Mouse (Mus musculus) forebrain, embryonic 11.5 days (tissue): ENCODE results near the gene Alk. TPM values are rescaled to one million over a fixed set of nuclear protein-coding genes. Genes with fewer than 3 reads are reported as not detected.

Experiments
- ATAC-seq: fragments of 200-750 bp; cut with Nextera tagmentation; replicated peaks from 2 replicates; pipeline ENCODE4 v1.8.0; 2017; ENCODE audit warnings: moderate TSS enrichment; ENCODE audit not compliant: low FRiP score
- DNase-seq: peaks from one replicate; pipeline ENCODE4 v3.0.0-alpha.2; 2017; ENCODE audit warnings: low spot score
- H3K27ac ChIP-seq: fragments of 300-500 bp; sonication (generic); 2 replicates; pipeline ENCODE4 v1.5.1; 2014; ENCODE audit warnings: low read depth, low read length
- H3K27me3 ChIP-seq: fragments of 300-500 bp; sonication (generic); 2 replicates; pipeline ENCODE4 v1.6.1; 2014; ENCODE audit warnings: mild to moderate bottlenecking, low read length, mixed read lengths; ENCODE audit not compliant: control insufficient read depth, insufficient read depth
- H3K36me3 ChIP-seq: fragments of 300-500 bp; sonication (generic); 2 replicates; pipeline ENCODE4 v1.6.1; 2014; ENCODE audit warnings: mild to moderate bottlenecking, low read length, moderate library complexity, mixed read lengths; ENCODE audit not compliant: control insufficient read depth, insufficient read depth
- H3K4me1 ChIP-seq: fragments of 300-500 bp; sonication (generic); replicated peaks from 2 replicates; pipeline ENCODE4 v1.6.1; 2014; ENCODE audit warnings: low read length, mixed read lengths; ENCODE audit not compliant: control insufficient read depth, insufficient read depth
- H3K4me2 ChIP-seq: fragments of 300-500 bp; sonication (generic); 2 replicates; pipeline ENCODE4 v1.6.1; 2014; ENCODE audit warnings: low read depth, mild to moderate bottlenecking, low read length, moderate library complexity, mixed read lengths; ENCODE audit not compliant: severe bottlenecking
- H3K4me3 ChIP-seq: fragments of 300-500 bp; sonication (generic); 2 replicates; pipeline ENCODE4 v1.5.1; 2014; ENCODE audit warnings: low read depth, low read length
- H3K9ac ChIP-seq: fragments of 300-500 bp; sonication (generic); 2 replicates; pipeline ENCODE4 v1.6.1; 2014; ENCODE audit warnings: low read length
- H3K9me3 ChIP-seq: fragments of 300-500 bp; sonication (generic); 2 replicates; pipeline ENCODE4 v1.6.1; 2016; ENCODE audit warnings: low read length, mixed read lengths; ENCODE audit not compliant: control insufficient read depth
- WGBS: fragments of 180-500 bp; shearing (Covaris S2); extraction: QIAGEN DNeasy Blood & Tissue Kit; methylation state at CpG from one replicate; pipeline ENCODE4 v1.1.7; 2014; 5-methylcytosine and 5-hydroxymethylcytosine counted together
- polyA plus RNA-seq: library from polyadenylated mRNA; unstranded; fragments of >200 nt; fragmentation: Nextera tagmentation; extraction: Ambion mirVana; gene quantifications from 2 replicates; pipeline ENCODE4 v1.2.1, GENCODE M21; 2014

Alk gene
- polyA plus RNA-seq, 1 experiment from 2014 or later, result 0.15 TPM

DNA sequence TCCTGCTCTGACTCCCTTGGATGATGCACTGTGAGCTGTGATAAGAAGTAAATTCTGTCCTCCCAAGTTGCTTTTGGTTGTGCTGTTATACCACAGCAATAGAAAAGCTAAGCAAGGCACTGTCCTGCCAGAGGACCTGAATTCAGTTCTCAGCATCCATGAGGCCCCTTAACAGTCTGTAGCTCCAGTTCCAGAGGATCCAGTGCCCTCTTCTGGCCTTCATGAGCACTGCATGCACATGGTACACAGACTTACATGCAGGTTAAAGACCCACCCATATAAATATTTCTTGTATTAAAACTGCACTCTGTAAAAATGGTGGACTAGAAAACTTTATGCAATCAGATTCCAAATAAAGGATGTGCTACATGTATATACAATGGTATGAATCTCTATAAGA is 326.1 kb downstream of the Alk start:
- H3K4me1 ChIP-seq, result no peaks in the 10 kb centered on the region
- no peak overlapping the region for H3K27ac ChIP-seq
- no peaks in the 10 kb centered on the region for H3K27me3 ChIP-seq
- H3K9ac ChIP-seq, result no peak overlapping the region
- H3K4me3 ChIP-seq, result no peak overlapping the region
- ATAC-seq (no peak), DNase-seq (no peak)
- no peaks in the 10 kb centered on the region for H3K36me3 ChIP-seq
- no peaks in the 10 kb centered on the region for H3K9me3 ChIP-seq
- H3K4me2 ChIP-seq, result no peak overlapping the region

DNA sequence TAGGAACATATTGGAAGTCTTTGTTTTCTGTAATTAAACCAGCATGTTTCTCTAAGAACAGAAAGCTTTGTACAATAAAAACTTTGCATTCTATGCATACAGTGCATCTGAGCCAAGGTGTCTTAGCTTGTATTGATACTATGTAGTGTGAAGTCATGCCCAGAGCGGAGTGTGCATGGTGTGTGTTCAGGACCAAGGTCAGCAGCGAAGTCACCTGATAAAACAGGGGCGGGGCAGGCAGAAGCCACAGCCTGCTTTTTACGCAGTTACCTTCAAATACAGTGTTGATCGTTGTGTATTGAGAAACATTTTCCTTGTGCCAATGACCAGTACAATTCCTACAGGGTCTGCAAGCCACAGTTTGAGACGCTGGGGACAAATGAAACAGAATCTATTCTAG is 327.6 kb downstream of the Alk start:
- H3K9ac ChIP-seq, result no peak overlapping the region
- H3K36me3 ChIP-seq, result no peaks in the 10 kb centered on the region
- 79% methylated on average over 6 of the region's 6 CpGs for WGBS
- ATAC-seq (no peak), DNase-seq (no peak)
- H3K27me3 ChIP-seq, result no peaks in the 10 kb centered on the region
- no peak overlapping the region for H3K4me3 ChIP-seq
- no peak overlapping the region for H3K27ac ChIP-seq
- no peak overlapping the region for H3K4me2 ChIP-seq
- no peaks in the 10 kb centered on the region for H3K4me1 ChIP-seq
- H3K9me3 ChIP-seq, result no peaks in the 10 kb centered on the region

DNA sequence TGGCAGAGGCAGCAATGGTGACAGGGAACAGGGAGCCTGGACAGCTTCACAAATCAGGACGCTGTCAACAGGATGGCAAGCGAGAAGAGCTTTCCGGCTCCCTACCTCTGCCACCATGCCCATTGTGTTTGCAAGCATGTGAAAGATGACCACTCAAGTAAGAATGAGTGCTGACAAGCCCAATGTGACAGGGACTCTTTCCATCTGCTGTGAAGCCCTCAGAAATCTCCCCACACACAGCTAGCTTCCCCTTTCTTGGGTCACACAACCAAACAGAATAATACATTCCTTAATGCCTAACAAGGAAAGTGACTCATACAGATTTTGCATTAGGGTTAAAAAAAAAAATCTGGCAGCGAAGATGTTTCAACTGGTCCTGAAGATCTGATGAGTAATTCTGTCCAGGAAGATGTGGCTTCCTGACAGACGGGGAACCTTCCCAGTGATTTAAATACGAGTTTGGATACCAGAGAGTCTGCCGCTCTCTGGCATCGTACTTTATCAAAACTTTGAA is 329.0 kb downstream of the Alk start:
- ATAC-seq, result no peak
- Histone ChIP-seq H3K36me3 (no peaks in the 10 kb centered on the region), H3K4me1 (no peaks in the 10 kb centered on the region), H3K27me3 (no peaks in the 10 kb centered on the region), H3K27ac (no peak overlapping the region), H3K9me3 (no peaks in the 10 kb centered on the region), H3K4me2 (no peak overlapping the region), H3K9ac (no peak overlapping the region), H3K4me3 (no peak overlapping the region)
- no peak for DNase-seq
- WGBS, result 85% methylated on average over 8 of the region's 8 CpGs

DNA sequence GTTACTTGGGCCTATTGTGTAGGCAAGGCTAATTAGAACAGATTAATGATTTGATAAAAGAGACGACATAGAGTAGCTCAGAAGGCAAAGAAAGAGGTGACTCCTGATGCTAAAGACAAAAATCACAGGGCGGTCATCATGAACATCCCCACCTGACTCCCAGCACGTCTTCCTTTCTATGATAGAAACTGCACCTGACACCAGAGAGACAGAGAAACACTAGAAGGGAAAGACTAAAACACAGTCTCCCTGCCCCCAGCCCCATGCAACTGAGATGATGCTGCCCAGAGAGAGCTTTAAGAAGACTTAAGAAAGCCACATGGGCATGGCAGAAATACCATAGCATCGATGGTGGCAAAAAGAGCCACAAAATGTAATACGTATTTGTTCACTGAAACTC is 330.2 kb downstream of the Alk start:
- no peak overlapping the region for H3K4me3 ChIP-seq
- H3K9ac ChIP-seq, result no peak overlapping the region
- H3K36me3 ChIP-seq, result no peaks in the 10 kb centered on the region
- H3K27me3 ChIP-seq, result no peaks in the 10 kb centered on the region
- WGBS, result 86% methylated on average over 5 of the region's 5 CpGs
- no peaks in the 10 kb centered on the region for H3K4me1 ChIP-seq
- no peaks in the 10 kb centered on the region for H3K9me3 ChIP-seq
- no peak for DNase-seq
- no peak overlapping the region for H3K4me2 ChIP-seq
- no peak for ATAC-seq
- no peak overlapping the region for H3K27ac ChIP-seq

DNA sequence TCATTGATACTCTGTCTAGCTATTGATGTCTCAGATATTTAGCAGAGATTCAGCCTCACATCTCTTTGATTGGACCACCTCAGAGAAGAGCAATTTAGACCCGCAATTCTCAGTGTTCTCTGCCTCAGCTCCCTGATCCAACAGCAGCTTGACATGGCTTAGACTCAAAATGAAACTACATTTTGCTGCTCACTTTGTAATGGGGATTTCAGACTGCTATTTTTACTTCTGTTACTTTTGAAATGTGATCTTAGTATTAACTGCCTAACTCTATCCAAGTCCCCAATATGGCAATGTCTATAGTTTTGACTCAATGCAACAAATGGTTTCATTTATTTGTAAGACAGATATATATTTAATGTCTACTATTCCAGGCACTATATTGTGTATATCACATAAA is 332.8 kb downstream of the Alk start:
- Histone ChIP-seq H3K27ac (no peak overlapping the region), H3K4me2 (no peak overlapping the region), H3K4me3 (no peak overlapping the region), H3K4me1 (no peaks in the 10 kb centered on the region), H3K9ac (no peak overlapping the region), H3K27me3 (no peaks in the 10 kb centered on the region), H3K9me3 (no peaks in the 10 kb centered on the region), H3K36me3 (no peaks in the 10 kb centered on the region)
- DNase-seq (no peak), ATAC-seq (no peak)
- WGBS, result 94% methylated on average over 1 of the region's 1 CpGs

DNA sequence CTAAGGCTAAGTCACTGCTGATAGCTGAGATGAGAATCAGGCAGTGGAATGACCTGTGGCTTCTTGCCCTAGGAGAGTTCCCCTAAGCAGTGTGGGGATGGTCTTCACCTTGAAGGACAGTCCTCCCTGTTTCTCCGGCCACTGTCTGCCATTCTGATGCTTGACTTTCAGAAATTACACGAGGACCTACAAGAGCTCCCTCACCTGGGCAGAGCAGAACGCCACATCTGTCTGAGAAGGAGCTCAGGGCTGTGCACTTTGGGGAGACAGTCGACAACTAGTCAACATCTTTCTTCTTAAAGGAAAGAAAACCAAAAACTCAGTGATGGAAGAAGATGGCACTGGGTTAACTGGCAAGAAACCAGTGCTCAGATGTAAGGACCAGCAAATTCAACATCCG is 335.9 kb downstream of the Alk start:
- no peaks in the 10 kb centered on the region for H3K9me3 ChIP-seq
- no peak overlapping the region for H3K27ac ChIP-seq
- no peak for ATAC-seq
- H3K4me1 ChIP-seq, result no peaks in the 10 kb centered on the region
- no peak overlapping the region for H3K4me3 ChIP-seq
- H3K27me3 ChIP-seq, result no peaks in the 10 kb centered on the region
- DNase-seq, result no peak
- no peaks in the 10 kb centered on the region for H3K36me3 ChIP-seq
- no peak overlapping the region for H3K4me2 ChIP-seq
- WGBS, result 77% methylated on average over 5 of the region's 5 CpGs
- H3K9ac ChIP-seq, result no peak overlapping the region

DNA sequence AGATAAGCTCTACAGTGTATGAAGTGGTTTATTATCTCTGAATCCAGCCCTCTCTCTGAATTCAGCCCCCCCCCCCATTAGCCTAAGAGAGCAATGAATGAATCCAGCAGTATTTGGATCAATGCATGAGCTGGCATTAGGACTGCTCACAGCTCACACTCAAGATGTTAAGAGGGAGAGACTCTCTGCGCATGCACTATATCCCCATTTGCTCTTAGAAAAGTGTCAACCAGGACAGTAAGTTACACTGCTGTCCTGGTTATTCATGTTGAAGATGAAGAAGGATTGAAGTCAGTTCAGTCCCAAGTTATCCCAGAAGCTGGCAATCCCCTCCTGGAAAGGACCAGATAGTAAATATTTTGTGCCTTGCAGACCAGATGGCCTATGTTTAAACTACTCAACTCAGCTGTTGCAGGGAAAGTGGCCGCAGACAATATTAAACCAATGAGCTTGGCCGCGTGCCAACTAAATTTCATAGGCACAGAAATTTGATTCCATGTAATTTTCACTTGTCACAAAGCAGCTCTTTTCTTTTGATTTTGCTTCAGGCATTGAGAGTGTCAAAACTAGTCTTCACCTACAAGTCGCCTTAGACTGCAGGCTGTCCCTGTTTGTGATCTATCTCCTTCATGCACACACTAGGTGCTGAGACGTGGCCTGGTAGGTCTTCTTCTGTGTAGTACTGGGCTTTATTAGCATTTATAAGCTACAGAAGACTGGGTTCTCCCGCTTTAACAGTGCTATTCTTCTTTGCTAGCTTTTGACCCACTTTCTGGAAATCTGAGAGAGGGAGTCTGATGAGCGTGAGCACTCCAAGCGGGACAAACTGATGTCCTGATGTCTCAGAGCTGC is 339.0 kb downstream of the Alk start:
- DNase-seq (no peak), ATAC-seq (no peak)
- no peak overlapping the region for H3K27ac ChIP-seq
- no peaks in the 10 kb centered on the region for H3K4me1 ChIP-seq
- H3K4me3 ChIP-seq, result no peak overlapping the region
- 90% methylated on average over 9 of the region's 9 CpGs for WGBS
- no peaks in the 10 kb centered on the region for H3K9me3 ChIP-seq
- no peak overlapping the region for H3K9ac ChIP-seq
- no peak overlapping the region for H3K4me2 ChIP-seq
- no peaks in the 10 kb centered on the region for H3K36me3 ChIP-seq
- H3K27me3 ChIP-seq, result no peaks in the 10 kb centered on the region

DNA sequence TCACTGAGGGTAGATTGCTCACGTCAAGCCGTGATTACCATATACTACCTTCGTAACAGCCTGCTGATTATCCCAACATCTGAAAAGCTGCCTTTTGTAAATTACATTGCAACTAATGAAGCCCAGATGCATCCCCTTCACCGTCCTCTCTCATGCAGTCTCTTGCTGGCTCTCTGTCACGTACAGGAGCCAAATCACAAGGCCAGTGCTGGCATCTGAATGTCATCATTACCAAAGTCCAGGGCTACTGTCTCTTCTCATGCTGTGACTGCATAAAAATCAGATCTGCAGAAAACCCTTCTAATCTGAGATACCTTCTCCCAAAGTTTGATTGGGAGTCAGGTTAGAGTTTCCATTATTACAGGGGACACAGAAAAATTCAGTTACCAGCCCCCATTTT is 351.0 kb downstream of the Alk start:
- H3K4me1 ChIP-seq, result no peaks in the 10 kb centered on the region
- H3K27ac ChIP-seq, result no peak overlapping the region
- ATAC-seq (no peak), DNase-seq (no peak)
- H3K9ac ChIP-seq, result no peak overlapping the region
- no peaks in the 10 kb centered on the region for H3K36me3 ChIP-seq
- no peak overlapping the region for H3K4me2 ChIP-seq
- H3K4me3 ChIP-seq, result no peak overlapping the region
- 82% methylated on average over 5 of the region's 5 CpGs for WGBS
- no peaks in the 10 kb centered on the region for H3K27me3 ChIP-seq
- H3K9me3 ChIP-seq, result no peaks in the 10 kb centered on the region

DNA sequence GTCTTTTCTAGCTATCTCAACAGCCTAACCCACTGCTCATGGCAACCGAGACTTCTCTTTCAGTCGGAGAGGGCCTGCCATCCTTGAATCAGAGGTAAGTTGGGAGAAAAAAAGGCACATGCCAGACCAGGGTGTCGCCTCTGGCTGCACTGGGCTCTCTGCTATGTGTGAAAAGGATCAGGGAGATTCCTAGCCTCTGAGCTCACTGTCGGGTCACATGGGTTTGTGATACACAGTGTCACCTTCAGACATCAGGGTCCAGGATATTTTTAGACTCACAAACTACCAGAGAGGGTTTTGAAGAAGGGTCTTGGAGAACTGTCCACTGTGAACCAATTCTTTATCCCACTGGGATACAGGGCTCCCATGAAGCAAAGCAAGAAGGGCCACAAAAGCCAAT is 352.9 kb downstream of the Alk start:
- no peak overlapping the region for H3K9ac ChIP-seq
- no peak overlapping the region for H3K4me3 ChIP-seq
- no peaks in the 10 kb centered on the region for H3K36me3 ChIP-seq
- 82% methylated on average over 4 of the region's 4 CpGs for WGBS
- H3K4me2 ChIP-seq, result no peak overlapping the region
- DNase-seq (no peak), ATAC-seq (no peak)
- no peaks in the 10 kb centered on the region for H3K27me3 ChIP-seq
- no peaks in the 10 kb centered on the region for H3K9me3 ChIP-seq
- no peak overlapping the region for H3K27ac ChIP-seq
- no peaks in the 10 kb centered on the region for H3K4me1 ChIP-seq
